Mouse (Mus musculus) C2C12 (cell line): ENCODE measurements around the gene Gm20388.

Source experiments
- CEBPB ChIP-seq: IDR thresholded peaks from one replicate; pipeline ENCODE4 v1.6.1; 2011; ENCODE audit warnings: low read depth, mild to moderate bottlenecking, control low read depth, moderate library complexity
- CTCF ChIP-seq: IDR thresholded peaks from one replicate; pipeline ENCODE4 v1.5.1; 2011; ENCODE audit not compliant: control insufficient read depth, insufficient read depth, insufficient read length
- MAX ChIP-seq: IDR thresholded peaks from one replicate; pipeline ENCODE4 v1.6.1; 2011; ENCODE audit warnings: mild to moderate bottlenecking, control low read depth
- MYOD1 ChIP-seq: IDR thresholded peaks from one replicate; pipeline ENCODE4 v1.6.1; 2011; ENCODE audit warnings: low read depth; ENCODE audit not compliant: control insufficient read depth, insufficient read length
- MYOG ChIP-seq: IDR thresholded peaks from one replicate; pipeline ENCODE4 v1.6.1; 2011; ENCODE audit not compliant: control insufficient read depth, insufficient read length; ENCODE audit errors: extremely low read depth
- USF1 ChIP-seq: IDR thresholded peaks from one replicate; pipeline ENCODE4 v1.6.1; 2011; ENCODE audit warnings: low read depth, mild to moderate bottlenecking, control low read depth, moderate library complexity

- TF ChIP-seq CTCF, result no peak
- no peak for TF ChIP-seq MAX
- no peak for TF ChIP-seq MYOG
- peak; percentile 40 for TF ChIP-seq CEBPB
- TF ChIP-seq USF1, result no peak
- no peak for TF ChIP-seq MYOD1
Observed at GRCm38 (mm10) chr8:120109149-120109548, 198.5 kb downstream of the Gm20388 start.
